Mouse (Mus musculus) brain, embryonic 14.5 days (tissue): ENCODE data around the gene Zbtb4.

ENCODE experiments used
- CTCF ChIP-seq: fragments of 200-500 bp; IDR thresholded peaks from 2 replicates; pipeline ENCODE4 v1.5.1; 2012; ENCODE audit warnings: inconsistent platforms, mild to moderate bottlenecking, moderate library complexity, borderline replicate concordance; ENCODE audit not compliant: insufficient read depth, insufficient read length; ENCODE audit errors: extremely low read depth
- POLR2A ChIP-seq: fragments of 200-500 bp; IDR thresholded peaks from 2 replicates; pipeline ENCODE4 v1.6.1; 2012; ENCODE audit warnings: mild to moderate bottlenecking, inconsistent platforms, borderline replicate concordance; ENCODE audit not compliant: poor library complexity, insufficient read depth, insufficient read length, severe bottlenecking; ENCODE audit errors: extremely low read depth

GRCm38 (mm10) chr11:69765221-69766125, at the start of gene Zbtb4:
- TF ChIP-seq CTCF, result no peak
- TF ChIP-seq POLR2A, result no peak
